ENCODE assay signal across 30 mouse cellular contexts in genomic region chr10:54017904-54018454, GRCm38 (mm10). TPM values are rescaled to one million over a fixed set of nuclear protein-coding genes. Genes with fewer than 3 reads are reported as not detected.
A peak's percentile ranks its signal among the peaks of the same experiment; 100 is the strongest.
DNase-seq lines count a peak whose midpoint lies in the region; ATAC-seq and TF ChIP-seq lines count a peak whose summit lies in the region.
"Had no signal": no experiment of that assay in that cellular context is flagged by ENCODE, and none has a peak within 500 bp of the region (broad histone marks: within the 10 kb centered on the region; RNA-seq: fewer than 3 reads in every experiment).

No protein-coding gene starts in this region.

- no peak overlapping the region for H3K4me3 ChIP-seq in intestine, embryonic 16.5 days (ENCODE audit: low read length)
- H3K4me3 ChIP-seq in intestine, embryonic 15.5 days (replicated peaks), result no peak overlapping the region
- no peak overlapping the region for H3K4me3 ChIP-seq in liver, adult 2 months (ENCODE audit: insufficient read depth, low read depth, low read length)
- H3K4me3 ChIP-seq in liver, embryonic 11.5 days (ENCODE audit: low read depth, low read length), result no peak overlapping the region
- H3K4me3 ChIP-seq: embryonic facial prominence, embryonic 13.5 days; forebrain, embryonic 10.5 days; heart, embryonic 10.5 days; heart, embryonic 15.5 days; hindbrain, embryonic 12.5 days; lung, embryonic 15.5 days; megakaryocyte, embryonic 14.5 days; midbrain, embryonic 12.5 days; myocyte; neural tube, embryonic 12.5 days had no signal

- peaks cover 19% of the 10 kb centered on the region; the same call in 1 of the 2 replicates for H3K79me2 ChIP-seq in liver, adult 2 months (ENCODE audit: control insufficient read depth, insufficient read depth, low read length)

- DNase-seq in liver, adult 2 months (ENCODE audit: extremely low read depth, low read depth, low spot score), result peak; percentile 81
- no peak for DNase-seq in liver, embryonic 11.5 days (ENCODE audit: low spot score)
- DNase-seq in left cerebral cortex, adult 18-20 months (ENCODE audit: low spot score in 2 of 2), result no peak
- no peak for DNase-seq in right cerebral cortex, postnatal 25 days
- DNase-seq: adrenal gland, adult 2 months; adrenal gland, postnatal 36 days; cerebellum, adult 18-20 months; cerebellum, postnatal 10 days; heart, adult 11 months; heart, postnatal 36 days; kidney, adult 8-10 months; layer of hippocampus, postnatal 36 days; liver; thymus, postnatal 14 days had no signal

- no peak overlapping the region for H3K27ac ChIP-seq in intestine, embryonic 16.5 days (ENCODE audit: low read length)
- H3K27ac ChIP-seq in intestine, embryonic 15.5 days, result no peak overlapping the region
- no peak overlapping the region for H3K27ac ChIP-seq in liver, adult 2 months (replicated peaks; ENCODE audit: insufficient read depth, low read depth, low read length)
- H3K27ac ChIP-seq in liver, embryonic 11.5 days (ENCODE audit: low read depth, low read length), result no peak overlapping the region
- H3K27ac ChIP-seq: embryonic facial prominence, embryonic 13.5 days; forebrain, embryonic 10.5 days; heart, embryonic 10.5 days; heart, embryonic 15.5 days; hindbrain, embryonic 12.5 days; hindbrain, postnatal 0 days; lung, embryonic 15.5 days; midbrain, embryonic 12.5 days; neural tube, embryonic 12.5 days had no signal

- WGBS in intestine, embryonic 16.5 days, result 67% methylated on average over 5 of the region's 5 CpGs
- WGBS in intestine, embryonic 15.5 days, result 61% methylated on average over 5 of the region's 5 CpGs
- WGBS in liver, adult 2 months, result 44% methylated on average over 5 of the region's 5 CpGs
- 71% methylated on average over 5 of the region's 5 CpGs for WGBS in liver, embryonic 11.5 days

- H3K9ac ChIP-seq in intestine, embryonic 16.5 days (ENCODE audit: low read depth, low read length), result no peak overlapping the region
- H3K9ac ChIP-seq in intestine, embryonic 15.5 days, result no peak overlapping the region
- H3K9ac ChIP-seq in liver, adult 2 months (ENCODE audit: low read depth, low read length), result no peak overlapping the region
- H3K9ac ChIP-seq in liver, embryonic 11.5 days (ENCODE audit: low read depth, low read length), result no peak overlapping the region
- H3K9ac ChIP-seq: embryonic facial prominence, embryonic 13.5 days; heart, embryonic 15.5 days; hindbrain, embryonic 12.5 days; lung, embryonic 15.5 days; midbrain, embryonic 12.5 days; neural tube, embryonic 12.5 days had no signal

- ATAC-seq in intestine, embryonic 16.5 days, result peak; percentile 59; the same call in 1 of the 2 replicates
- no peak for ATAC-seq in intestine, embryonic 15.5 days
- ATAC-seq in liver, embryonic 11.5 days (replicated peaks; ENCODE audit: low FRiP score), result no peak
- ATAC-seq in megakaryocyte progenitor cell, adult 5-6 weeks (replicated peaks; ENCODE audit: poor library complexity), result peak; percentile 18
- ATAC-seq: CD4-positive, CD25-positive, alpha-beta regulatory T cell, adult 4 months; forebrain, embryonic 16.5 days; hindbrain, postnatal 0 days had no signal

- TF ChIP-seq CTCF in liver, adult 2 months (IDR thresholded peaks at IDR 0.05; ENCODE audit: low read depth, low read length), result no peak

- 0 out of 2 replicates have a peak, but pooled peaks cover 3% of the 10 kb centered on the region for H3K4me1 ChIP-seq in intestine, embryonic 16.5 days (ENCODE audit: control insufficient read depth, insufficient read depth, low read length)
- H3K4me1 ChIP-seq in intestine, embryonic 15.5 days (replicated peaks), result no peaks in the 10 kb centered on the region
- peaks cover 1% of the 10 kb centered on the region for H3K4me1 ChIP-seq in liver, adult 2 months (ENCODE audit: control insufficient read depth, insufficient read depth, low read length)
- H3K4me1 ChIP-seq in liver, embryonic 11.5 days (replicated peaks; ENCODE audit: control insufficient read depth, insufficient read depth, low read length), result 0 out of 2 replicates have a peak, but pooled peaks cover 2% of the 10 kb centered on the region
- H3K4me1 ChIP-seq: embryonic facial prominence, embryonic 13.5 days; forebrain, embryonic 10.5 days; heart, embryonic 15.5 days; hindbrain, embryonic 12.5 days; lung, embryonic 15.5 days; midbrain, embryonic 12.5 days; neural tube, embryonic 12.5 days had no signal

- H3K9me3 ChIP-seq in intestine, embryonic 16.5 days (ENCODE audit: control insufficient read depth, low read length), result no peaks in the 10 kb centered on the region
- no peaks in the 10 kb centered on the region for H3K9me3 ChIP-seq in intestine, embryonic 15.5 days
- no peaks in the 10 kb centered on the region for H3K9me3 ChIP-seq in liver, embryonic 11.5 days (ENCODE audit: control insufficient read depth, low read length)
- H3K9me3 ChIP-seq: embryonic facial prominence, embryonic 13.5 days; forebrain, embryonic 10.5 days; heart, embryonic 10.5 days; heart, embryonic 15.5 days; hindbrain, embryonic 12.5 days; lung, embryonic 15.5 days; megakaryocyte, embryonic 14.5 days; midbrain, embryonic 12.5 days; neural tube, embryonic 12.5 days had no signal

- no peaks in the 10 kb centered on the region for H3K36me3 ChIP-seq in intestine, embryonic 16.5 days (ENCODE audit: control insufficient read depth, insufficient read depth, low read length)
- H3K36me3 ChIP-seq in intestine, embryonic 15.5 days, result no peaks in the 10 kb centered on the region
- peaks cover 21% of the 10 kb centered on the region for H3K36me3 ChIP-seq in liver, adult 2 months (ENCODE audit: control insufficient read depth, insufficient read depth, low read length)
- H3K36me3 ChIP-seq in liver, embryonic 11.5 days (ENCODE audit: control insufficient read depth, insufficient read depth, low read length), result no peaks in the 10 kb centered on the region
- H3K36me3 ChIP-seq: embryonic facial prominence, embryonic 13.5 days; forebrain, embryonic 10.5 days; heart, embryonic 10.5 days; heart, embryonic 15.5 days; hindbrain, embryonic 12.5 days; lung, embryonic 15.5 days; midbrain, embryonic 12.5 days; neural tube, embryonic 12.5 days had no signal

- no peak for TF ChIP-seq POLR2A in liver, adult 2 months (IDR thresholded peaks at IDR 0.05; ENCODE audit: extremely low read depth, insufficient read depth, low read length)

- H3K27me3 ChIP-seq in intestine, embryonic 16.5 days (replicated peaks; ENCODE audit: control insufficient read depth, insufficient read depth, low read length), result no peaks in the 10 kb centered on the region
- no peaks in the 10 kb centered on the region for H3K27me3 ChIP-seq in intestine, embryonic 15.5 days (replicated peaks)
- H3K27me3 ChIP-seq in liver, adult 2 months (ENCODE audit: control insufficient read depth, insufficient read depth, low read length), result no peaks in the 10 kb centered on the region
- H3K27me3 ChIP-seq in liver, embryonic 11.5 days (replicated peaks; ENCODE audit: control insufficient read depth, insufficient read depth, low read length), result no peaks in the 10 kb centered on the region
- H3K27me3 ChIP-seq: embryonic facial prominence, embryonic 13.5 days; heart, embryonic 15.5 days; hindbrain, embryonic 12.5 days; lung, embryonic 15.5 days; megakaryocyte, embryonic 14.5 days; midbrain, embryonic 12.5 days; neural tube, embryonic 12.5 days had no signal

- H3K4me2 ChIP-seq in intestine, embryonic 16.5 days (ENCODE audit: low read depth, low read length), result no peak overlapping the region
- H3K4me2 ChIP-seq in intestine, embryonic 15.5 days (replicated peaks), result no peak overlapping the region
- H3K4me2 ChIP-seq in liver, embryonic 11.5 days, result no peak overlapping the region
- H3K4me2 ChIP-seq: embryonic facial prominence, embryonic 13.5 days; heart, embryonic 15.5 days; hindbrain, embryonic 12.5 days; lung, embryonic 15.5 days; midbrain, embryonic 12.5 days; neural tube, embryonic 12.5 days had no signal

RNA-seq across cellular contexts. Expression of gene Man1a, which starts 58.4 kb away (rescaled TPM):
- 11.2 and 15.4 TPM in 2 replicates for polyA plus RNA-seq in intestine, embryonic 16.5 days (2015; fragmentation: Nextera tagmentation; extraction: Ambion mirVana)
- 14.6 TPM in 2 replicates for polyA plus RNA-seq in intestine, embryonic 15.5 days (2015; fragmentation: Nextera tagmentation; extraction: Ambion mirVana)
- total RNA-seq in liver, adult 2 months (2014; rRNA removed), result 161 and 171 TPM in 2 replicates
- polyA plus RNA-seq in liver, adult 2 months (2012; rRNA removed), result 45.4 and 53.7 TPM in 2 replicates
- polyA plus RNA-seq in liver, embryonic 11.5 days (2014; fragmentation: Nextera tagmentation; extraction: Ambion mirVana), result 12.6 and 12.9 TPM in 2 replicates
- total RNA-seq in megakaryocyte progenitor cell, adult 5-6 weeks (2015), result 88.8 and 91.9 TPM in 2 replicates
- 58.2 and 75.7 TPM in 2 replicates for total RNA-seq in megakaryocyte progenitor cell, adult 5-6 weeks (2017)
- 10 to 100 TPM; 20.8 to 23.8 TPM for total RNA-seq in left cerebral cortex, adult 18-20 months (2021)

Comparison
In these comparisons a context has a peak if more than half of its experiments do, and no peak if none do; other contexts are left out.
1. ATAC-seq: peak in intestine, embryonic 16.5 days (single experiment) and megakaryocyte progenitor cell, adult 5-6 weeks (single experiment); none in intestine, embryonic 15.5 days (single experiment) and liver, embryonic 11.5 days (single experiment).